8 mouse cellular contexts compared by ENCODE assay signal in genomic region chr11:94134076-94134838, GRCm38 (mm10).
A peak's percentile ranks its signal among the peaks of the same experiment; 100 is the strongest.
DNase-seq lines count a peak whose midpoint lies in the region; ATAC-seq lines count a peak whose summit lies in the region.

No protein-coding gene starts in this region.

- peaks cover 77% of the 10 kb centered on the region for H3K4me1 ChIP-seq in heart, embryonic 12.5 days (replicated peaks)

- H3K4me3 ChIP-seq in heart, embryonic 12.5 days = no peak overlapping the region

- peak; percentile 58 for DNase-seq in right cerebral cortex, postnatal 14 days
- no peak for DNase-seq in right cerebral cortex, adult 2 months (ENCODE audit: low spot score in 2 of 2)
- peak; percentile 53 to 77 for DNase-seq in cerebellum, postnatal 25 days
- peak; percentile 93 for DNase-seq in kidney, postnatal 10 days
- peak; percentile 91 for DNase-seq in lung, postnatal 36 days
- DNase-seq in left cerebral cortex, adult 11 months (ENCODE audit: low spot score) = no peak

- peak overlapping the region; percentile 90 for H3K27ac ChIP-seq in heart, embryonic 12.5 days (ENCODE audit: poor library complexity, severe bottlenecking)

- no peaks in the 10 kb centered on the region for H3K9me3 ChIP-seq in heart, embryonic 12.5 days (replicated peaks)

- 0 out of 2 replicates have a peak overlapping the region, but pooled peaks have one; percentile 12 for H3K9ac ChIP-seq in heart, embryonic 12.5 days

- no peaks in the 10 kb centered on the region for H3K27me3 ChIP-seq in heart, embryonic 12.5 days (replicated peaks)

- WGBS in heart, embryonic 12.5 days = 47% methylated on average over 18 of the region's 18 CpGs

- peak; percentile 64 for ATAC-seq in heart, embryonic 12.5 days (ENCODE audit: insufficient number of reproducible peaks, low FRiP score)
- no peak for ATAC-seq in erythroblast, adult 5-6 weeks (replicated peaks; ENCODE audit: low FRiP score, poor library complexity, severe bottlenecking)

- H3K4me2 ChIP-seq in heart, embryonic 12.5 days = peak overlapping the region; percentile 31

- H3K36me3 ChIP-seq in heart, embryonic 12.5 days = no peaks in the 10 kb centered on the region

Comparison
In these comparisons a context has a peak if more than half of its experiments do, and no peak if none do; other contexts are left out.
1. DNase-seq: peak in right cerebral cortex, postnatal 14 days (single experiment), cerebellum, postnatal 25 days (2 of 2), kidney, postnatal 10 days (single experiment) and lung, postnatal 36 days (single experiment); none in right cerebral cortex, adult 2 months (0 of 2) and left cerebral cortex, adult 11 months (single experiment).